Mouse (Mus musculus): Measurements from ENCODE around the gene Krtap24-1.

Gene Krtap24-1

GRCm38 (mm10) chr16:88563045-88563913 is 48.8 kb downstream of the Krtap24-1 start, which contains the start of gene Cldn8:
Gene Cldn8 (minus strand): TSS chr16:88563183.
- no peak for DNase-seq (ENCODE audit: low spot score)

- no peak for DNase-seq (ENCODE audit: low spot score)
Observed at GRCm38 (mm10) chr16:88561617-88562164, 50.4 kb downstream of the Krtap24-1 start.
